Mouse (Mus musculus) kidney, embryonic 14.5 days (tissue): ENCODE data around the gene Fmnl3. TPM values are rescaled to one million over a fixed set of nuclear protein-coding genes. Genes with fewer than 3 reads are reported as not detected.
A peak's percentile ranks its signal among the peaks of the same experiment; 100 is the strongest.

ENCODE experiments used
- ATAC-seq: fragments of 200-750 bp; cut with Nextera tagmentation; 2 replicates; pipeline ENCODE4 v1.8.0; 2017; ENCODE audit warnings: moderate number of reproducible peaks, mild to moderate bottlenecking, moderate TSS enrichment, moderate library complexity; ENCODE audit not compliant: low FRiP score, low TSS enrichment
- H3K27ac ChIP-seq: fragments of 300-500 bp; sonication (generic); 2 replicates; pipeline ENCODE4 v1.5.1; 2014; ENCODE audit warnings: low read depth, mild to moderate bottlenecking, low read length, moderate library complexity, mixed read lengths
- H3K27me3 ChIP-seq: fragments of 300-500 bp; sonication (generic); 2 replicates; pipeline ENCODE4 v1.6.1; 2014; ENCODE audit warnings: mild to moderate bottlenecking, low read length; ENCODE audit not compliant: control insufficient read depth, insufficient read depth
- H3K36me3 ChIP-seq: fragments of 300-500 bp; sonication (generic); 2 replicates; pipeline ENCODE4 v1.6.1; 2014; ENCODE audit warnings: low read length, mixed read lengths; ENCODE audit not compliant: control insufficient read depth, insufficient read depth
- H3K4me1 ChIP-seq: fragments of 300-500 bp; sonication (generic); 2 replicates; pipeline ENCODE4 v1.6.1; 2014; ENCODE audit warnings: low read length, mixed read lengths; ENCODE audit not compliant: control insufficient read depth, insufficient read depth
- H3K4me2 ChIP-seq: fragments of 300-500 bp; sonication (generic); replicated peaks from 2 replicates; pipeline ENCODE4 v1.6.1; 2014; ENCODE audit warnings: low read depth, mild to moderate bottlenecking, low read length
- H3K4me3 ChIP-seq: fragments of 300-500 bp; sonication (generic); 2 replicates; pipeline ENCODE4 v1.5.1; 2014; ENCODE audit warnings: mild to moderate bottlenecking, low read length
- H3K9ac ChIP-seq: fragments of 300-500 bp; sonication (generic); 2 replicates; pipeline ENCODE4 v1.6.1; 2014; ENCODE audit warnings: low read depth, mild to moderate bottlenecking, low read length, moderate library complexity
- H3K9me3 ChIP-seq: fragments of 300-500 bp; sonication (generic); 2 replicates; pipeline ENCODE4 v1.6.1; 2016; ENCODE audit warnings: low read length; ENCODE audit not compliant: control insufficient read depth
- WGBS: fragments of 180-500 bp; shearing (Covaris S2); extraction: QIAGEN DNeasy Blood & Tissue Kit; methylation state at CpG from one replicate; pipeline ENCODE4 v1.1.7; 2014; 5-methylcytosine and 5-hydroxymethylcytosine counted together
- polyA plus RNA-seq: library from polyadenylated mRNA; unstranded; fragments of >200 nt; fragmentation: Nextera tagmentation; extraction: Ambion mirVana; gene quantifications from 2 replicates; pipeline ENCODE4 v1.2.1, GENCODE M21; 2014

Fmnl3 gene
- polyA plus RNA-seq, 1 experiment from 2014 or later, result 27.9 TPM

- H3K4me3 ChIP-seq, result peak within 1 kb of the TSS; percentile 73
- H3K9me3 ChIP-seq, result no peaks in the 10 kb centered on the region
- H3K4me1 ChIP-seq, result 0 out of 2 replicates have a peak, but pooled peaks cover 5% of the 10 kb centered on the region
- H3K27ac ChIP-seq, result peak within 1 kb of the TSS; percentile 93
- under 1% methylated on average over 14 of the region's 17 CpGs for WGBS
- ATAC-seq, result peak; percentile 39
- peak within 1 kb of the TSS; percentile 61 for H3K4me2 ChIP-seq
- no peaks in the 10 kb centered on the region for H3K36me3 ChIP-seq
- no peaks in the 10 kb centered on the region for H3K27me3 ChIP-seq
- H3K9ac ChIP-seq, result peak within 1 kb of the TSS; percentile 73
Observed at GRCm38 (mm10) chr15:99295484-99295981, 74.7 kb downstream of the Fmnl3 start, which contains the start of gene Fam186b. Gene Fam186b (minus strand): TSS chr15:99295888.

GRCm38 (mm10) chr15:99294813-99295374 lies 75.4 kb downstream of the Fmnl3 start, which contains the start of gene Prpf40b:
Gene Prpf40b (plus strand): TSS chr15:99295087.
- peak within 1 kb of the TSS; percentile 93 for H3K27ac ChIP-seq
- no peaks in the 10 kb centered on the region for H3K36me3 ChIP-seq
- H3K4me3 ChIP-seq, result peak within 1 kb of the TSS; percentile 73
- H3K4me1 ChIP-seq, result 0 out of 2 replicates have a peak, but pooled peaks cover 5% of the 10 kb centered on the region
- H3K9ac ChIP-seq, result peak within 1 kb of the TSS; percentile 73
- under 1% methylated on average over 59 of the region's 64 CpGs for WGBS
- ATAC-seq, result peak; percentile 96
- no peaks in the 10 kb centered on the region for H3K9me3 ChIP-seq
- H3K4me2 ChIP-seq, result peak within 1 kb of the TSS; percentile 61
- no peaks in the 10 kb centered on the region for H3K27me3 ChIP-seq

DNA sequence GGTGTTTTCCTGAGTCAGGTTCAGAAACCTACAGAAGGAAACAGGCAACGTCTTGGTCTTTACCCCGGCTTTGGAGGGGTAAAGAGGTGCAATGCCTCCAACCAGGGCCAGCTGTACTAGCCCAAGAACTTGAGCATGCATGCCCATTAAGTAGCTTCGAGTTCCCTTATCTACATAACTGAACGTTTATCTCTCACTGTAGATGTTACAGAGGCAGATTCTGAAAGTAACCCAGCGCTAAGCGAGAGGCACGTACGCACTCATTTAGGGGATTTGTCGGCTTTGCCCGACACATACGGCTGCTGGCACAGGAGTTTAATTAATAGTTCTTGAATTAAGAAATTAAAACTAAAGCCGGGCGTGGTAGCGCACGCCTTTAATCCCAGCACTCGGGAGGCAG lies 76.0 kb downstream of the Fmnl3 start:
- 29% methylated on average over 16 of the region's 16 CpGs for WGBS

DNA sequence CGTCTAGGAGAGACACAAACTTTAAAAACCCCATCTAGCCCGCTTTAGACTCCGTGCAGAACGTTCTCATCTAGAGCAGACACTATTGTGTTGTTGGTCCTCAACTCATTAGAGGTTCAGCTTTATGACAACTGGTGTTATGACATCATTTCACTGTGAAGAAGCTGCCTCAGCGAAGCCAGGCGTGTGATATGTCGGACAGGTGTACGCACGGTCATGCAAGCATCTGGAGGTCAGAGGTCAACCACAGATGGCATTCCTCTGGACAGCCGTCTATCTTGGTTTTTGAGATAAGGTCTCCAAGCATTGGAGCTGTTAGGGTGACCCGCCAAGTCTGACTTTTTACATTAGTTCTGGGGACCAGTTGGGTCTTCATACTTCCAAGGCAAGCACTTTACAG lies 79.7 kb downstream of the Fmnl3 start:
- no peaks in the 10 kb centered on the region for H3K9me3 ChIP-seq
- H3K4me3 ChIP-seq, result no peak overlapping the region
- H3K9ac ChIP-seq, result no peak overlapping the region
- 0 out of 2 replicates have a peak, but pooled peaks cover 5% of the 10 kb centered on the region for H3K4me1 ChIP-seq
- H3K36me3 ChIP-seq, result no peaks in the 10 kb centered on the region
- no peaks in the 10 kb centered on the region for H3K27me3 ChIP-seq
- no peak for ATAC-seq
- H3K4me2 ChIP-seq, result no peak overlapping the region
- 90% methylated on average over 11 of the region's 11 CpGs for WGBS
- H3K27ac ChIP-seq, result no peak overlapping the region

More for the DNA sequence above, 76.0 kb downstream of the Fmnl3 start:
- H3K36me3 ChIP-seq, result no peaks in the 10 kb centered on the region
- H3K9ac ChIP-seq, result peak overlapping the region; percentile 73
- H3K27me3 ChIP-seq, result no peaks in the 10 kb centered on the region
- 0 out of 2 replicates have a peak, but pooled peaks cover 5% of the 10 kb centered on the region for H3K4me1 ChIP-seq
- H3K4me3 ChIP-seq, result peak overlapping the region; percentile 73
- H3K27ac ChIP-seq, result peak overlapping the region; percentile 93
- no peak for ATAC-seq
- H3K9me3 ChIP-seq, result no peaks in the 10 kb centered on the region
- H3K4me2 ChIP-seq, result peak overlapping the region; percentile 61

GRCm38 (mm10) chr15:99285189-99285535 lies 85.1 kb downstream of the Fmnl3 start:
- H3K27ac ChIP-seq, result no peak overlapping the region
- no peaks in the 10 kb centered on the region for H3K9me3 ChIP-seq
- H3K27me3 ChIP-seq, result no peaks in the 10 kb centered on the region
- H3K4me3 ChIP-seq, result no peak overlapping the region
- ATAC-seq, result peak; percentile 22; the same call in 1 of the 2 replicates
- 48% methylated on average over 8 of the region's 8 CpGs for WGBS
- no peaks in the 10 kb centered on the region for H3K4me1 ChIP-seq
- H3K36me3 ChIP-seq, result no peaks in the 10 kb centered on the region
- no peak overlapping the region for H3K9ac ChIP-seq
- H3K4me2 ChIP-seq, result no peak overlapping the region

DNA sequence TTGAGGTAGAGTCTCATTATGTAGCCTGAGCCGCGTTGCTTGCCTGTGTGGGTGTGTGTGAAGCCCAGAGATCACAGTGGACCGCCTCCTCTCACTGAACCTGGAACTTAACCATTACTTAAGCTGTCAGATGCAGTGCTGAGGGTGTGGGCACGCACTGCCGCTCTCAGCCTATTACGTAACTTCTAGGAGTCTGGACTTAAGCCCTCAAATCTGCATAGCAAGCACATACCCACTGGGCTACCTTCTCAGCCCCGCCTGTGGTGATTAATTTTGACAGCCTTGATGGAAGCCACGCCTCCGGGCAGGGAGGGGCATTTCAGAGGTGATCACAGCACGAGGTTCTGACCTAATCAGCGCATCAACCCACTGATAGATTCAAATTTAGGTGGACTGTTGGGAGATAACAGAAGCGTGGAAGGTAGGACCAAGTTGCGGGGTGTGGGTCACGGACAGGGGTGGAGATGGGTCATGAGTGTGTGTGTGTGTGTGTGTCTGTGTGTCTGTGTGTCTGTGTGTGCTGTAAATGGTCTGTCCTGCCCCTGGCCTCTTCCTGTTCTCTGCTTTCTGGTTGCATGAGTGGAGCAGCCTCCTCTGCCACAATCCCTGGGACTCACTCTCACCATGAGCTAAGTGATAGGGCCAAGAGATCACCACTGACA lies 85.6 kb downstream of the Fmnl3 start:
- Histone ChIP-seq H3K9me3 (no peaks in the 10 kb centered on the region), H3K27me3 (no peaks in the 10 kb centered on the region), H3K4me3 (no peak overlapping the region), H3K4me1 (no peaks in the 10 kb centered on the region), H3K4me2 (no peak overlapping the region), H3K27ac (no peak overlapping the region), H3K9ac (no peak overlapping the region), H3K36me3 (no peaks in the 10 kb centered on the region)
- ATAC-seq, result peak; percentile 59
- 31% methylated on average over 14 of the region's 14 CpGs for WGBS

DNA sequence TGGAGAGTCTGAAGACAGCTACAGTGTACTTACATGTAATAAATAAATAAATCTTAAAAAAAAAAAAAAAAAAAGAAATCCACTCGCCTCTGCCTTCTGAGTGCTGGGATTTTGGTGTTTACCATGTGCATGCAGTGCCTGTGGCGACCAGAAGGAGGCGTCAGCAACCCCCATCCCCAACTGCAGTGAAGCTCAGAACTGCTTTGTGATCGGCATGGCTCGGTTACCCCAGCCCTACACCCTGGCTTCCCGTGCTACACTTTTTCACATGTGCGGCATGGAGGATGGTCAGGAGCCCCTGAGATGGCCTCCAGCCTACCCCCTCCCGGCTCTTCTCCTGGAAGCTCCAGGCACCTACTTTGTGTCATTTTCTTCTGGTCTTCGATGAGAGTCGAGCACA lies 86.8 kb downstream of the Fmnl3 start:
- no peaks in the 10 kb centered on the region for H3K36me3 ChIP-seq
- H3K4me2 ChIP-seq, result no peak overlapping the region
- no peak overlapping the region for H3K27ac ChIP-seq
- no peak overlapping the region for H3K9ac ChIP-seq
- H3K4me3 ChIP-seq, result no peak overlapping the region
- no peaks in the 10 kb centered on the region for H3K9me3 ChIP-seq
- H3K27me3 ChIP-seq, result no peaks in the 10 kb centered on the region
- ATAC-seq, result no peak
- no peaks in the 10 kb centered on the region for H3K4me1 ChIP-seq
- 70% methylated on average over 10 of the region's 10 CpGs for WGBS

DNA sequence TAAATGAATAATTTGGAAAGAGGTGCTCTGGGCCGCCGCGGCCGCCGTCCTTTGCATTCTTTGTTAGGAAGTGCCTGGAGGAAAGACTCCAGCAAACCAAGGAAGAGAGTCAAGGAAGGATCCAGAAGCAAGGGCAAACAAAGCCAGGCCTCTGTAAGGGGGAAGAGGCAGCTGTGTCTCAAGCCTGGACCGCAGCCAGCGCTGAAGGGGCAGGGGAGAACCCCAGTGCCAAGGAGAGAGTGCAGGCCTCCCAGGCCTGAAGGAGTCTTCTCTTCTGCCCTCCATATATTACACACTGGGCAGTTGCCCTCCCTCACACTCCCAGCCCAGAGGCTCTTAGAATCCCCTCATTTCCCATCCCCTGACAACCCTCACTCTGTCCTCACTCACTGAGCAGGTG lies 92.0 kb downstream of the Fmnl3 start:
- no peak for ATAC-seq
- no peaks in the 10 kb centered on the region for H3K36me3 ChIP-seq
- no peaks in the 10 kb centered on the region for H3K4me1 ChIP-seq
- no peak overlapping the region for H3K4me3 ChIP-seq
- H3K9me3 ChIP-seq, result no peaks in the 10 kb centered on the region
- no peak overlapping the region for H3K9ac ChIP-seq
- WGBS, result 80% methylated on average over 7 of the region's 7 CpGs
- H3K27me3 ChIP-seq, result no peaks in the 10 kb centered on the region
- H3K27ac ChIP-seq, result no peak overlapping the region
- no peak overlapping the region for H3K4me2 ChIP-seq

DNA sequence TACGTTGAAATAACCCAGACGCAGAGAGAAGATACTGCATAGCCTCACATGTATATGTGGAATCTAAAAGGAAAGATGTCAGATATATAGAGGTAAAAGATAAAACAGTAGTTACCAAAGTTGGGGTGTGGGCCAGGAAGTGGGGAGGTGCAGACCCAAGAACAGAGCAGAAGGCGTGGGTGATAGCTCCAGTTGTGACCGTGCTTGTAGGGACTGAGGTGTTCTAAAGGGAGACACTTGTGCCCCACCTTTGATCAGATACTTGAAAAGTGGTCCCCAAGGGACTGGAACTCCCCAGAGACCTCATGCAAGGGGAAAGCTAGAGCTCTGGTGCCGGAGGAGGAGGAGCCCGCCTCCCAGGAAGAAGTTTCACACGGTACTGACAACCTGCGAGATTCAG lies 94.2 kb downstream of the Fmnl3 start:
- H3K27me3 ChIP-seq, result no peaks in the 10 kb centered on the region
- no peak overlapping the region for H3K9ac ChIP-seq
- H3K36me3 ChIP-seq, result no peaks in the 10 kb centered on the region
- H3K4me3 ChIP-seq, result no peak overlapping the region
- H3K9me3 ChIP-seq, result no peaks in the 10 kb centered on the region
- WGBS, result 83% methylated on average over 8 of the region's 8 CpGs
- no peak overlapping the region for H3K27ac ChIP-seq
- H3K4me2 ChIP-seq, result no peak overlapping the region
- peaks cover 4% of the 10 kb centered on the region; the same call in 1 of the 2 replicates for H3K4me1 ChIP-seq
- no peak for ATAC-seq
